Mouse (Mus musculus) central nervous system, embryonic 18 days (tissue): ENCODE measurements around the gene Prrt4. TPM values are rescaled to one million over a fixed set of nuclear protein-coding genes. Genes with fewer than 3 reads are reported as not detected.

ENCODE experiments used
- polyA plus RNA-seq: library from polyadenylated mRNA; depleted of rRNA; stranded (reverse); fragments of >200 nt; gene quantifications from 2 replicates; pipeline ENCODE4 v1.2.3, GENCODE M21; 2012; rRNA removed

Gene Prrt4
- 13.6 and 14.4 TPM in 2 replicates for polyA plus RNA-seq

GRCm38 (mm10) chr6:29178888-29179658 is at the start of gene Prrt4:
Prrt4 (minus strand) TSS chr6:29179584.

GRCm38 (mm10) chr6:29215881-29216501 is 36.6 kb upstream of the Prrt4 start, which contains the start of gene Impdh1:
Impdh1 (minus strand) TSS chr6:29216364.

GRCm38 (mm10) chr6:29164314-29165244 is 14.8 kb downstream of the Prrt4 start, which contains the start of gene Rbm28:
Rbm28 (minus strand) TSS chr6:29165006.

Other genes with a start within 250 kb of the Prrt4 start
- 0.01 TPM in 1 of 2 replicates, not detected in the other for gene Lep, start 119.4 kb downstream of the Prrt4 start, polyA plus RNA-seq
- 80.4 and 88.8 TPM in 2 replicates for gene Rbm28, start 14.6 kb downstream of the Prrt4 start, polyA plus RNA-seq
- 70.6 and 76.8 TPM in 2 replicates for gene Impdh1, start 36.8 kb upstream of the Prrt4 start, polyA plus RNA-seq
- gene Hilpda, start 92.9 kb upstream of the Prrt4 start, polyA plus RNA-seq, result 31.5 and 35.4 TPM in 2 replicates
- gene Fam71f2, start 100.0 kb upstream of the Prrt4 start, polyA plus RNA-seq, result 2.3 and 2.4 TPM in 2 replicates
- gene Fam71f1, start 139.6 kb upstream of the Prrt4 start, polyA plus RNA-seq, result not detected in 2 replicates
- 95.3 and 108 TPM in 2 replicates for gene Calu, start 168.5 kb upstream of the Prrt4 start, polyA plus RNA-seq
- 0.20 and 0.49 TPM in 2 replicates for gene Opn1sw, start 208.9 kb upstream of the Prrt4 start, polyA plus RNA-seq
- 59.2 and 64.4 TPM in 2 replicates for gene Ccdc136, start 216.7 kb upstream of the Prrt4 start, polyA plus RNA-seq